Mouse (Mus musculus) myocyte (in vitro differentiated cells): ENCODE measurements around the gene Ipmk. TPM values are rescaled to one million over a fixed set of nuclear protein-coding genes. Genes with fewer than 3 reads are reported as not detected.

ENCODE experiments used
- H3K27me3 ChIP-seq: one replicate; pipeline ENCODE4 v1.6.1; 2011; ENCODE audit not compliant: control insufficient read depth, insufficient read depth, insufficient read length
- H3K36me3 ChIP-seq: one replicate; pipeline ENCODE4 v1.6.1; 2011; ENCODE audit not compliant: control insufficient read depth, insufficient read depth
- H3K4me2 ChIP-seq: one replicate; pipeline ENCODE4 v1.6.1; 2011; ENCODE audit warnings: low read depth, control low read depth
- H3K4me3 ChIP-seq: one replicate; pipeline ENCODE4 v1.5.1; 2011; ENCODE audit warnings: mild to moderate bottlenecking, control low read depth, moderate library complexity
- H3K79me2 ChIP-seq: one replicate; pipeline ENCODE4 v1.6.1; 2011; ENCODE audit not compliant: control insufficient read depth, insufficient read depth
- H3ac ChIP-seq: one replicate; pipeline ENCODE4 v1.6.1; 2011; ENCODE audit not compliant: control insufficient read depth, insufficient read length
- CEBPB ChIP-seq: IDR thresholded peaks from 2 replicates; pipeline ENCODE4 v1.6.1; 2011; ENCODE audit warnings: mild to moderate bottlenecking, moderate library complexity; ENCODE audit not compliant: poor library complexity, insufficient read depth, severe bottlenecking
- E2F4 ChIP-seq: IDR thresholded peaks from one replicate; pipeline ENCODE4 v1.6.1; 2011; ENCODE audit warnings: mild to moderate bottlenecking, control low read depth, moderate library complexity; ENCODE audit not compliant: insufficient read depth
- MAX ChIP-seq: IDR thresholded peaks from one replicate; pipeline ENCODE4 v1.6.1; 2011; ENCODE audit warnings: low read depth, mild to moderate bottlenecking, control low read depth
- MYOD1 ChIP-seq, 3 experiments: IDR thresholded peaks; one replicate each; pipeline ENCODE4 v1.6.1; 2011; ENCODE audit warnings: control low read depth in 2 of 3, low read depth in 2 of 3, mild to moderate bottlenecking in 2 of 3, moderate library complexity in 1 of 3; ENCODE audit not compliant: insufficient read length in 2 of 3, control insufficient read depth in 1 of 3
- MYOG ChIP-seq, 3 experiments: IDR thresholded peaks; one replicate each; pipeline ENCODE4 v1.6.1; 2011; ENCODE audit warnings: control low read depth in 2 of 3, low read depth in 2 of 3, mild to moderate bottlenecking in 2 of 3; ENCODE audit not compliant: insufficient read length in 2 of 3, control insufficient read depth in 1 of 3, insufficient read depth in 1 of 3
- POLR2A ChIP-seq: IDR thresholded peaks from one replicate; pipeline ENCODE4 v1.6.1; 2011; ENCODE audit warnings: low read depth, mild to moderate bottlenecking, control low read depth, moderate library complexity; ENCODE audit not compliant: insufficient read length
- POLR2AphosphoS2 ChIP-seq: IDR thresholded peaks from one replicate; pipeline ENCODE4 v1.6.1; 2011; ENCODE audit warnings: low read depth, control low read depth; ENCODE audit not compliant: insufficient read length
- REST ChIP-seq: IDR thresholded peaks from one replicate; pipeline ENCODE4 v1.6.1; 2011; ENCODE audit warnings: mild to moderate bottlenecking, control low read depth, moderate library complexity; ENCODE audit not compliant: insufficient read depth, insufficient read length
- SRF ChIP-seq: IDR thresholded peaks from one replicate; pipeline ENCODE4 v1.6.1; 2011; ENCODE audit warnings: low read depth; ENCODE audit not compliant: control insufficient read depth, insufficient read length
- TCF12 ChIP-seq: IDR thresholded peaks from one replicate; pipeline ENCODE4 v1.6.1; 2011; ENCODE audit warnings: mild to moderate bottlenecking, control low read depth; ENCODE audit not compliant: poor library complexity, insufficient read depth, severe bottlenecking
- TCF3 ChIP-seq: IDR thresholded peaks from one replicate; pipeline ENCODE4 v1.6.1; 2011; ENCODE audit warnings: low read depth, control low read depth; ENCODE audit not compliant: insufficient read length
- USF1 ChIP-seq: IDR thresholded peaks from one replicate; pipeline ENCODE4 v1.6.1; 2011; ENCODE audit warnings: low read depth, mild to moderate bottlenecking, control low read depth, moderate library complexity
- polyA plus RNA-seq: library from polyadenylated mRNA; unstranded; fragments of >200 nt; fragmentation: generic; extraction: Trizol; gene quantifications from one replicate; pipeline ENCODE4 v1.2.1, GENCODE M21; 2012; ENCODE audit warnings: missing spikeins

The Ipmk gene
- polyA plus RNA-seq, 1 experiment = 7.4 TPM

- Histone ChIP-seq H3K79me2 (no peaks in the 10 kb centered on the region), H3ac (no peak overlapping the region), H3K36me3 (no peaks in the 10 kb centered on the region), H3K4me3 (no peak overlapping the region), H3K4me2 (no peak overlapping the region), H3K27me3 (peaks cover 8% of the 10 kb centered on the region)
- TF ChIP-seq POLR2AphosphoS2 (no peak), POLR2A (no peak), CEBPB (no peak), MAX (no peak), TCF3 (no peak), MYOD1 (IDR thresholded peaks at IDR 0.05; ENCODE audit: control insufficient read depth in 1 of 3, insufficient read length in 2 of 3, low read depth in 2 of 3) (no peak), SRF (no peak)
These were observed 65.8 kb downstream of the Ipmk start for GRCm38 (mm10) chr10:71413401-71413800.

DNA sequence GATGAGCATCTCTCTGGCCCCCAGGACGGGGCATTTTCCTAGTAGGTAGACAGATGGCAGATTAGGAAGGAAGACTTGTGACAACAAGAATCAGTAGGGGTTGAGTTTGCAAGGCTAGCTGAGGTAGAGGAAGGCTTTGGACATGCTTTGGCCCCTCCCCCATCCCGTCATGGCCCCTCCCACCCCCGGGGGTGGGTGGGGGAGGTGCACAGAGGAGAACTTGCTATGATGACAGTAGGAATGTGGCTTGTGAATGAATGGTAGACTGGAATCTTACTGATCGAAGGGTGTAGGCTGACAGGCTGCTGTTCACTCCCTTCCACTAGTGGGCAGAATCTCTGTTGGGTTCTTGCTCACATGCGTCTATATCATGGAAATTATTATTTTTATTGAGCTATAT lies 74.0 kb downstream of the Ipmk start:
- TF ChIP-seq POLR2A (no peak), USF1 (no peak), POLR2AphosphoS2 (no peak), MYOG (IDR thresholded peaks at IDR 0.05; ENCODE audit: control insufficient read depth in 1 of 3, insufficient read depth in 1 of 3, insufficient read length in 2 of 3, low read depth in 2 of 3) (no peak), TCF3 (no peak), TCF12 (no peak), E2F4 (no peak), MYOD1 (IDR thresholded peaks at IDR 0.05; ENCODE audit: control insufficient read depth in 1 of 3, insufficient read length in 2 of 3, low read depth in 2 of 3) (no peak), REST (no peak), MAX (no peak), SRF (no peak), CEBPB (no peak)
- no peaks in the 10 kb centered on the region for H3K79me2 ChIP-seq
- H3K27me3 ChIP-seq = no peaks in the 10 kb centered on the region
- no peak overlapping the region for H3ac ChIP-seq
- no peak overlapping the region for H3K4me3 ChIP-seq
- H3K4me2 ChIP-seq = no peak overlapping the region
- H3K36me3 ChIP-seq = no peaks in the 10 kb centered on the region

GRCm38 (mm10) chr10:71422047-71423037 lies 74.8 kb downstream of the Ipmk start:
- Histone ChIP-seq H3K27me3 (no peaks in the 10 kb centered on the region), H3K36me3 (no peaks in the 10 kb centered on the region), H3K4me3 (no peak overlapping the region), H3K4me2 (no peak overlapping the region), H3K79me2 (no peaks in the 10 kb centered on the region), H3ac (no peak overlapping the region)
- TF ChIP-seq POLR2A (no peak), MYOG (IDR thresholded peaks at IDR 0.05; ENCODE audit: control insufficient read depth in 1 of 3, insufficient read depth in 1 of 3, insufficient read length in 2 of 3, low read depth in 2 of 3) (no peak), REST (no peak), MYOD1 (IDR thresholded peaks at IDR 0.05; ENCODE audit: control insufficient read depth in 1 of 3, insufficient read length in 2 of 3, low read depth in 2 of 3) (no peak), E2F4 (no peak), POLR2AphosphoS2 (no peak), CEBPB (no peak), MAX (no peak), TCF12 (no peak), SRF (no peak), USF1 (no peak), TCF3 (no peak)

GRCm38 (mm10) chr10:71426740-71427139 lies 79.2 kb downstream of the Ipmk start:
- H3K27me3 ChIP-seq = no peaks in the 10 kb centered on the region
- TF ChIP-seq CEBPB = no peak
- TF ChIP-seq REST = no peak
- no peak for TF ChIP-seq POLR2A
- TF ChIP-seq MYOD1 (IDR thresholded peaks at IDR 0.05; ENCODE audit: control insufficient read depth in 1 of 3, insufficient read length in 2 of 3, low read depth in 2 of 3) = no peak
- no peak for TF ChIP-seq MYOG (IDR thresholded peaks at IDR 0.05; ENCODE audit: control insufficient read depth in 1 of 3, insufficient read depth in 1 of 3, insufficient read length in 2 of 3, low read depth in 2 of 3)
- TF ChIP-seq POLR2AphosphoS2 = no peak
- no peak for TF ChIP-seq USF1
- no peak for TF ChIP-seq MAX
- TF ChIP-seq TCF3 = no peak
- TF ChIP-seq TCF12 = no peak
- no peak for TF ChIP-seq SRF
- no peak for TF ChIP-seq E2F4
- H3K4me3 ChIP-seq = no peak overlapping the region
- H3K4me2 ChIP-seq = no peak overlapping the region
- H3K79me2 ChIP-seq = no peaks in the 10 kb centered on the region
- H3ac ChIP-seq = no peak overlapping the region
- no peaks in the 10 kb centered on the region for H3K36me3 ChIP-seq
